Mouse (Mus musculus) myocyte (in vitro differentiated cells): ENCODE data around the gene Dcbld2.

Experiments
- CEBPB ChIP-seq: IDR thresholded peaks from 2 replicates; pipeline ENCODE4 v1.6.1; 2011; ENCODE audit warnings: mild to moderate bottlenecking, moderate library complexity; ENCODE audit not compliant: poor library complexity, insufficient read depth, severe bottlenecking
- E2F4 ChIP-seq: IDR thresholded peaks from one replicate; pipeline ENCODE4 v1.6.1; 2011; ENCODE audit warnings: mild to moderate bottlenecking, control low read depth, moderate library complexity; ENCODE audit not compliant: insufficient read depth
- MAX ChIP-seq: IDR thresholded peaks from one replicate; pipeline ENCODE4 v1.6.1; 2011; ENCODE audit warnings: low read depth, mild to moderate bottlenecking, control low read depth
- MYOD1 ChIP-seq, 3 experiments: IDR thresholded peaks; one replicate each; pipeline ENCODE4 v1.6.1; 2011; ENCODE audit warnings: control low read depth in 2 of 3, low read depth in 2 of 3, mild to moderate bottlenecking in 2 of 3, moderate library complexity in 1 of 3; ENCODE audit not compliant: insufficient read length in 2 of 3, control insufficient read depth in 1 of 3
- MYOG ChIP-seq, 3 experiments: IDR thresholded peaks; one replicate each; pipeline ENCODE4 v1.6.1; 2011; ENCODE audit warnings: control low read depth in 2 of 3, low read depth in 2 of 3, mild to moderate bottlenecking in 2 of 3; ENCODE audit not compliant: insufficient read length in 2 of 3, control insufficient read depth in 1 of 3, insufficient read depth in 1 of 3
- POLR2A ChIP-seq: IDR thresholded peaks from one replicate; pipeline ENCODE4 v1.6.1; 2011; ENCODE audit warnings: low read depth, mild to moderate bottlenecking, control low read depth, moderate library complexity; ENCODE audit not compliant: insufficient read length
- REST ChIP-seq: IDR thresholded peaks from one replicate; pipeline ENCODE4 v1.6.1; 2011; ENCODE audit warnings: mild to moderate bottlenecking, control low read depth, moderate library complexity; ENCODE audit not compliant: insufficient read depth, insufficient read length
- SRF ChIP-seq: IDR thresholded peaks from one replicate; pipeline ENCODE4 v1.6.1; 2011; ENCODE audit warnings: low read depth; ENCODE audit not compliant: control insufficient read depth, insufficient read length
- TCF12 ChIP-seq: IDR thresholded peaks from one replicate; pipeline ENCODE4 v1.6.1; 2011; ENCODE audit warnings: mild to moderate bottlenecking, control low read depth; ENCODE audit not compliant: poor library complexity, insufficient read depth, severe bottlenecking
- TCF3 ChIP-seq: IDR thresholded peaks from one replicate; pipeline ENCODE4 v1.6.1; 2011; ENCODE audit warnings: low read depth, control low read depth; ENCODE audit not compliant: insufficient read length
- USF1 ChIP-seq: IDR thresholded peaks from one replicate; pipeline ENCODE4 v1.6.1; 2011; ENCODE audit warnings: low read depth, mild to moderate bottlenecking, control low read depth, moderate library complexity

GRCm38 (mm10) chr16:58474875-58475274 lies 66.6 kb downstream of the Dcbld2 start:
- no peak for TF ChIP-seq POLR2A
- no peak for TF ChIP-seq TCF12
- TF ChIP-seq MAX = no peak
- TF ChIP-seq USF1 = no peak
- TF ChIP-seq SRF = peak; percentile 56
- TF ChIP-seq REST = no peak
- no peak for TF ChIP-seq CEBPB
- peak in 1 of 3 experiments; percentile 25 for TF ChIP-seq MYOG (IDR thresholded peaks at IDR 0.05; ENCODE audit: control insufficient read depth in 1 of 3, insufficient read depth in 1 of 3, insufficient read length in 2 of 3, low read depth in 2 of 3)
- TF ChIP-seq MYOD1 (IDR thresholded peaks at IDR 0.05; ENCODE audit: control insufficient read depth in 1 of 3, insufficient read length in 2 of 3, low read depth in 2 of 3) = no peak
- TF ChIP-seq E2F4 = no peak
- no peak for TF ChIP-seq TCF3
